Comparison of ENCODE assay signal across 9 mouse cellular contexts in the genomic region with DNA sequence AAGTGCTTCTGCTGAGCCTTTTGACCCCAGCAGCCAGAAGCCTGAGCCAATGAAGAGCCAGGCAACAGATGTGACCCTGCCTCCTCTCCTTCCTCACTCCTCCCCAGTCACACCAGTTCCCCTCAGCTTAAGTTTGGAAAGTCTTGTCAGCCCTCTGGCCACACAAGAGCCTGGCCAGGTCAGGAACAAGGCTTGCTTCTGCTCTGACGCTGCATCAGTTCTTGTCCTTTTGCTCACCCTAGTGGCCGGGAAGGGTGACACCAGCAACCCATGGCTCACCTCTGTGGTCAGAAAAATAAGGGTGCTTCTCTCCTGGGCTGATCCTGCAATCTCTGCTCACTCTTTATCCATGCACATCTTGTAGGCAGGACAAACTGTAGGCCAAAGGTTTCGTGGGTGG. TPM values are rescaled to one million over a fixed set of nuclear protein-coding genes. Genes with fewer than 3 reads are reported as not detected.
A peak's percentile ranks its signal among the peaks of the same experiment; 100 is the strongest.
DNase-seq lines count a peak whose midpoint lies in the region; ATAC-seq and TF ChIP-seq lines count a peak whose summit lies in the region.
"Had no signal": no experiment of that assay in that cellular context is flagged by ENCODE, and none has a peak within 500 bp of the region (broad histone marks: within the 10 kb centered on the region; RNA-seq: fewer than 3 reads in every experiment).

No protein-coding gene starts in this region.

- no peaks in the 10 kb centered on the region for H3K9me3 ChIP-seq in forebrain, embryonic 11.5 days (ENCODE audit: control insufficient read depth, low read length)
- H3K9me3 ChIP-seq in forebrain, embryonic 13.5 days (replicated peaks), result no peaks in the 10 kb centered on the region; the same call in 1 of the 2 replicates
- H3K9me3 ChIP-seq in intestine, embryonic 14.5 days (ENCODE audit: control insufficient read depth, low read length), result no peaks in the 10 kb centered on the region

- H3K27ac ChIP-seq in forebrain, embryonic 11.5 days (ENCODE audit: low read depth, low read length), result no peak overlapping the region
- H3K27ac ChIP-seq in forebrain, embryonic 13.5 days, result no peak overlapping the region
- no peak overlapping the region for H3K27ac ChIP-seq in intestine, embryonic 14.5 days (ENCODE audit: low read depth)
- 0 out of 2 replicates have a peak overlapping the region, but pooled peaks have one; percentile 11 for H3K27ac ChIP-seq in small intestine, adult 2 months (ENCODE audit: insufficient read depth, low read depth, low read length)
- H3K27ac ChIP-seq: limb, embryonic 13.5 days had no signal

- TF ChIP-seq CTCF in C2C12 (IDR thresholded peaks at IDR 0.05; ENCODE audit: control insufficient read depth, insufficient read depth, insufficient read length), result peak; percentile 58
- peak; percentile 90 for TF ChIP-seq CTCF in small intestine, adult 2 months (IDR thresholded peaks at IDR 0.05; ENCODE audit: extremely low read depth, insufficient read length, insufficient replicate concordance, low read depth, low read length)

- H3K79me2 ChIP-seq in C2C12 (ENCODE audit: control insufficient read depth, insufficient read depth), result no peaks in the 10 kb centered on the region

- H3K79me3 ChIP-seq in C2C12 (ENCODE audit: low read depth), result no peaks in the 10 kb centered on the region

- no peak overlapping the region for H3K4me3 ChIP-seq in forebrain, embryonic 11.5 days (ENCODE audit: low read depth, low read length)
- H3K4me3 ChIP-seq in forebrain, embryonic 13.5 days, result no peak overlapping the region
- no peak overlapping the region for H3K4me3 ChIP-seq in C2C12 (ENCODE audit: insufficient read depth, poor library complexity, severe bottlenecking)
- no peak overlapping the region for H3K4me3 ChIP-seq in intestine, embryonic 14.5 days (ENCODE audit: low read depth, low read length)
- H3K4me3 ChIP-seq in small intestine, adult 2 months (ENCODE audit: low read depth, low read length), result no peak overlapping the region
- H3K4me3 ChIP-seq: limb, embryonic 13.5 days had no signal

- DNase-seq in forebrain, embryonic 11.5 days (ENCODE audit: low spot score), result peak; percentile 59
- DNase-seq in cerebellum, postnatal 25 days, result peak; percentile 23 to 57
- DNase-seq in intestine, embryonic 14.5 days (ENCODE audit: low spot score), result peak; percentile 59
- DNase-seq in lung, adult 18-20 months, result peak; percentile 72 to 82
- DNase-seq in layer of hippocampus, adult 9-10 months (ENCODE audit: low spot score), result no peak

- H3K27me3 ChIP-seq in forebrain, embryonic 11.5 days (ENCODE audit: control insufficient read depth, insufficient read depth, low read length), result no peaks in the 10 kb centered on the region
- no peaks in the 10 kb centered on the region for H3K27me3 ChIP-seq in forebrain, embryonic 13.5 days
- no peaks in the 10 kb centered on the region for H3K27me3 ChIP-seq in C2C12 (ENCODE audit: control insufficient read depth, insufficient read depth, insufficient read length)
- H3K27me3 ChIP-seq in intestine, embryonic 14.5 days (replicated peaks; ENCODE audit: control insufficient read depth, insufficient read depth, low read length), result no peaks in the 10 kb centered on the region
- H3K27me3 ChIP-seq in small intestine, adult 2 months (ENCODE audit: control insufficient read depth, insufficient read depth, low read length), result no peaks in the 10 kb centered on the region; the same call in 1 of the 2 replicates

- WGBS in forebrain, embryonic 11.5 days, result 12% methylated on average over 3 of the region's 3 CpGs
- 19% methylated on average over 3 of the region's 3 CpGs for WGBS in forebrain, embryonic 13.5 days
- 18% methylated on average over 3 of the region's 3 CpGs for WGBS in intestine, embryonic 14.5 days
- 7% methylated on average over 3 of the region's 3 CpGs for WGBS in small intestine, adult 2 months

- H3ac ChIP-seq in C2C12 (ENCODE audit: control insufficient read depth, insufficient read length, low read depth), result peak overlapping the region; percentile 7

- no peaks in the 10 kb centered on the region for H3K36me3 ChIP-seq in forebrain, embryonic 11.5 days (ENCODE audit: control insufficient read depth, insufficient read depth, low read length)
- H3K36me3 ChIP-seq in forebrain, embryonic 13.5 days (ENCODE audit: poor library complexity, severe bottlenecking), result no peaks in the 10 kb centered on the region
- H3K36me3 ChIP-seq in C2C12 (ENCODE audit: control insufficient read depth, insufficient read depth), result no peaks in the 10 kb centered on the region
- no peaks in the 10 kb centered on the region for H3K36me3 ChIP-seq in intestine, embryonic 14.5 days (ENCODE audit: control insufficient read depth, insufficient read depth, low read length)
- H3K36me3 ChIP-seq in small intestine, adult 2 months (ENCODE audit: control insufficient read depth, insufficient read depth, low read length), result peaks cover 4% of the 10 kb centered on the region
- H3K36me3 ChIP-seq: limb, embryonic 13.5 days had no signal

- no peak overlapping the region; the same call in 1 of the 2 replicates for H3K9ac ChIP-seq in forebrain, embryonic 11.5 days (ENCODE audit: low read length)
- no peak overlapping the region for H3K9ac ChIP-seq in forebrain, embryonic 13.5 days
- no peak overlapping the region for H3K9ac ChIP-seq in intestine, embryonic 14.5 days (ENCODE audit: low read length)
- H3K9ac ChIP-seq: limb, embryonic 13.5 days had no signal

- H3K4me2 ChIP-seq in forebrain, embryonic 11.5 days (ENCODE audit: low read depth, low read length, severe bottlenecking), result no peak overlapping the region
- no peak overlapping the region for H3K4me2 ChIP-seq in forebrain, embryonic 13.5 days
- no peak overlapping the region for H3K4me2 ChIP-seq in intestine, embryonic 14.5 days (ENCODE audit: low read length)

- H3K4me1 ChIP-seq in forebrain, embryonic 11.5 days (replicated peaks; ENCODE audit: control insufficient read depth, insufficient read depth, low read length), result no peaks in the 10 kb centered on the region
- H3K4me1 ChIP-seq in forebrain, embryonic 13.5 days, result peaks cover 8% of the 10 kb centered on the region; the same call in 1 of the 2 replicates
- H3K4me1 ChIP-seq in intestine, embryonic 14.5 days (replicated peaks; ENCODE audit: control insufficient read depth, insufficient read depth, low read length), result peaks cover 12% of the 10 kb centered on the region; the same call in 1 of the 2 replicates
- peaks cover 7% of the 10 kb centered on the region; the same call in 1 of the 2 replicates for H3K4me1 ChIP-seq in small intestine, adult 2 months (ENCODE audit: control insufficient read depth, insufficient read depth, insufficient read length, low read length)

- no peak for TF ChIP-seq POLR2A in small intestine, adult 2 months (IDR thresholded peaks at IDR 0.05; ENCODE audit: low read depth, low read length)

- no peak for ATAC-seq in forebrain, embryonic 11.5 days (replicated peaks; ENCODE audit: low FRiP score)
- ATAC-seq in forebrain, embryonic 13.5 days, result no peak
- ATAC-seq in intestine, embryonic 14.5 days (replicated peaks; ENCODE audit: low FRiP score, low TSS enrichment, low read depth), result peak; percentile 62

TF ChIP-seq in C2C12, 6 proteins besides CTCF, POLR2A, EP300 and RAD21:
- no peak for TF ChIP-seq CEBPB (IDR thresholded peaks at IDR 0.05; ENCODE audit: low read depth)
- no peak for TF ChIP-seq MAX (IDR thresholded peaks at IDR 0.05)
- TF ChIP-seq MYOD1 (IDR thresholded peaks at IDR 0.05; ENCODE audit: control insufficient read depth, insufficient read length, low read depth), result no peak
- TF ChIP-seq USF1 (IDR thresholded peaks at IDR 0.05; ENCODE audit: low read depth), result no peak
- no peak for TF ChIP-seq FOSL1 (IDR thresholded peaks at IDR 0.05; ENCODE audit: insufficient read depth, low read length, poor library complexity, severe bottlenecking)
- TF ChIP-seq MYOG (IDR thresholded peaks at IDR 0.05; ENCODE audit: control insufficient read depth, extremely low read depth, insufficient read length), result no peak

RNA-seq across cellular contexts. Expression of gene Pigt, which starts 23.5 kb away (rescaled TPM):
- 51.3 and 60.3 TPM in 2 replicates for polyA plus RNA-seq in forebrain, embryonic 11.5 days (2014; fragmentation: Nextera tagmentation; extraction: Ambion mirVana)
- polyA plus RNA-seq in forebrain, embryonic 13.5 days (2015; fragmentation: Nextera tagmentation; extraction: Ambion mirVana), result 47.2 and 52.2 TPM in 2 replicates
- 74.3 TPM for polyA plus RNA-seq in C2C12 (2012; fragmentation: generic; extraction: Trizol)
- 72.4 and 79.7 TPM in 2 replicates for polyA plus RNA-seq in intestine, embryonic 14.5 days (2014; fragmentation: Nextera tagmentation; extraction: Ambion mirVana)
- 117 and 171 TPM in 2 replicates for polyA plus RNA-seq in small intestine, adult 2 months (2012; rRNA removed)

RNA-seq across cellular contexts. Expression of gene Dbndd2, which starts 34.9 kb away (rescaled TPM):
- polyA plus RNA-seq in forebrain, embryonic 11.5 days (2014; fragmentation: Nextera tagmentation; extraction: Ambion mirVana), result 3.4 and 3.6 TPM in 2 replicates
- polyA plus RNA-seq in forebrain, embryonic 13.5 days (2015; fragmentation: Nextera tagmentation; extraction: Ambion mirVana), result 6.3 and 7.3 TPM in 2 replicates
- 21.2 TPM for polyA plus RNA-seq in C2C12 (2012; fragmentation: generic; extraction: Trizol)
- 9.4 and 12.5 TPM in 2 replicates for polyA plus RNA-seq in intestine, embryonic 14.5 days (2014; fragmentation: Nextera tagmentation; extraction: Ambion mirVana)
- 38.4 and 61.6 TPM in 2 replicates for polyA plus RNA-seq in small intestine, adult 2 months (2012; rRNA removed)

RNA-seq across cellular contexts. Expression of gene Wfdc2, which starts 41.4 kb away (rescaled TPM):
- 35.1 and 44.4 TPM in 2 replicates for polyA plus RNA-seq in forebrain, embryonic 11.5 days (2014; fragmentation: Nextera tagmentation; extraction: Ambion mirVana)
- 15.4 and 21.2 TPM in 2 replicates for polyA plus RNA-seq in forebrain, embryonic 13.5 days (2015; fragmentation: Nextera tagmentation; extraction: Ambion mirVana)
- polyA plus RNA-seq in C2C12 (2012; fragmentation: generic; extraction: Trizol), result not detected
- polyA plus RNA-seq in intestine, embryonic 14.5 days (2014; fragmentation: Nextera tagmentation; extraction: Ambion mirVana), result 79.5 and 85.7 TPM in 2 replicates
- polyA plus RNA-seq in small intestine, adult 2 months (2012; rRNA removed), result 3.2 and 40.1 TPM in 2 replicates

RNA-seq across cellular contexts. Expression of gene Trp53tg5, which starts 47.3 kb away (rescaled TPM):
- polyA plus RNA-seq in forebrain, embryonic 11.5 days (2014; fragmentation: Nextera tagmentation; extraction: Ambion mirVana), result not detected in 2 replicates
- not detected in 2 replicates for polyA plus RNA-seq in forebrain, embryonic 13.5 days (2015; fragmentation: Nextera tagmentation; extraction: Ambion mirVana)
- not detected for polyA plus RNA-seq in C2C12 (2012; fragmentation: generic; extraction: Trizol)
- not detected in 2 replicates for polyA plus RNA-seq in intestine, embryonic 14.5 days (2014; fragmentation: Nextera tagmentation; extraction: Ambion mirVana)
- polyA plus RNA-seq in small intestine, adult 2 months (2012; rRNA removed), result not detected in 2 replicates
- polyA plus RNA-seq: limb, embryonic 13.5 days had no signal

RNA-seq across cellular contexts. Expression of gene Spint3, which starts 52.5 kb away (rescaled TPM):
- polyA plus RNA-seq in forebrain, embryonic 11.5 days (2014; fragmentation: Nextera tagmentation; extraction: Ambion mirVana), result not detected in 2 replicates
- not detected in 2 replicates for polyA plus RNA-seq in forebrain, embryonic 13.5 days (2015; fragmentation: Nextera tagmentation; extraction: Ambion mirVana)
- polyA plus RNA-seq in C2C12 (2012; fragmentation: generic; extraction: Trizol), result not detected
- polyA plus RNA-seq in intestine, embryonic 14.5 days (2014; fragmentation: Nextera tagmentation; extraction: Ambion mirVana), result not detected in 2 replicates
- not detected in 2 replicates for polyA plus RNA-seq in small intestine, adult 2 months (2012; rRNA removed)
- polyA plus RNA-seq: limb, embryonic 13.5 days had no signal
